Mouse (Mus musculus) kidney, postnatal 0 days (tissue): ENCODE results near the gene Mrpl9. TPM values are rescaled to one million over a fixed set of nuclear protein-coding genes. Genes with fewer than 3 reads are reported as not detected.

Experiments used
- ATAC-seq: fragments of 200-750 bp; cut with Nextera tagmentation; replicated peaks from 2 replicates; pipeline ENCODE4 v1.8.0; 2017; ENCODE audit warnings: low read depth, moderate number of reproducible peaks, moderate TSS enrichment, moderate library complexity; ENCODE audit not compliant: low FRiP score
- DNase-seq: peaks from one replicate; pipeline ENCODE4 v3.0.0-alpha.2; 2016; ENCODE audit warnings: low spot score
- H3K27ac ChIP-seq: fragments of 300-500 bp; sonication (generic); 2 replicates; pipeline ENCODE4 v1.5.1; 2014; ENCODE audit warnings: mild to moderate bottlenecking
- H3K27me3 ChIP-seq: fragments of 300-500 bp; sonication (generic); 2 replicates; pipeline ENCODE4 v1.6.1; 2014; ENCODE audit warnings: low read length, mixed read lengths; ENCODE audit not compliant: insufficient read depth
- H3K36me3 ChIP-seq: fragments of 300-500 bp; sonication (generic); 2 replicates; pipeline ENCODE4 v1.6.1; 2014; ENCODE audit warnings: low read length, mixed read lengths; ENCODE audit not compliant: insufficient read depth
- H3K4me1 ChIP-seq: fragments of 300-500 bp; sonication (generic); replicated peaks from 2 replicates; pipeline ENCODE4 v1.6.1; 2014; ENCODE audit warnings: antibody characterized with exemption, low read length, mixed read lengths; ENCODE audit not compliant: insufficient read depth
- H3K4me2 ChIP-seq: fragments of 300-500 bp; sonication (generic); 2 replicates; pipeline ENCODE4 v1.6.1; 2014; ENCODE audit warnings: mild to moderate bottlenecking, low read length, moderate library complexity, mixed read lengths
- H3K4me3 ChIP-seq: fragments of 300-500 bp; sonication (generic); replicated peaks from 2 replicates; pipeline ENCODE4 v1.5.1; 2014; ENCODE audit warnings: low read depth, low read length
- H3K9ac ChIP-seq: fragments of 300-500 bp; sonication (generic); 2 replicates; pipeline ENCODE4 v1.6.1; 2014; ENCODE audit warnings: low read depth, low read length
- H3K9me3 ChIP-seq: fragments of 300-500 bp; sonication (generic); replicated peaks from 2 replicates; pipeline ENCODE4 v1.6.1; 2016; ENCODE audit warnings: low read length, inconsistent platforms, mixed read lengths
- CTCF ChIP-seq: IDR thresholded peaks from 2 replicates; pipeline ENCODE4 v1.5.1; 2016; ENCODE audit warnings: antibody characterized with exemption, low read depth, mild to moderate bottlenecking, moderate library complexity
- WGBS: fragments of 180-500 bp; shearing (Covaris S2); extraction: QIAGEN DNeasy Blood & Tissue Kit; methylation state at CpG from one replicate; pipeline ENCODE4 v1.1.7; 2014; 5-methylcytosine and 5-hydroxymethylcytosine counted together
- polyA plus RNA-seq: library from polyadenylated mRNA; unstranded; fragments of >200 nt; fragmentation: Nextera tagmentation; extraction: Ambion mirVana; gene quantifications from 2 replicates; pipeline ENCODE4 v1.2.1, GENCODE M21; 2015

Mrpl9 gene
- polyA plus RNA-seq, 1 experiment from 2014 or later: 52.7 TPM

DNA sequence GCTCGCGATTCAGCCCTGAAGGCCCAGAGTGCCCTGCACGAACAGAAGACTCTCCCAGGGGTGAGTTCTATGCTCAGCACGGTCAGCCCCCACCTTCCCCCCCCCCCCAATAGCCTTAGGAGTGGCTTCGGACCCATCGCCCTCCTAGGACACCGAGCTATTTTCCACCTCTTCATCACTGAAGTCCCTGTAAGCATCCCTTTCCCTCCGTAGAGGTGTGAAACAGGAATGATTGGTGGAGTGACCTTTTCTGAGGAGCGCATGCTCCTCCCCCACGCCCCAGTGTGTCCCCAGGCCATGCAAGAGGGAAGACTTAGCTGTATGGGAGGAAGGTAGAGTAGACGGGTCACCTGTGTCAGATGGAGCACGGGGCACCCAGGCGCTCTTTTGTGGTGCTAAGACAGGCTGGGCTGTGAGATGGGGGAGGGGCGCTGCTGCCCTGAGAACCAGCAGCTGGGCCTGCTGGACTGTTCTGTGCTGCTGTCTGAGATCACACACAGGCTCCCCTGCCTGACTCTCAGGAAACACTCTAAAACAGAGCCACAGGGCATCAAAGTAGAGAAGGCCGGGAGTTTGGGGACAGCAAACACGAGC lies 37.3 kb downstream of the Mrpl9 start, which contains the start of gene Riiad1:
TSS of gene Riiad1 (minus strand) at position 51 of the 594 bp plus-strand sequence.
- Histone ChIP-seq H3K9ac (no peak within 1 kb of the TSS), H3K9me3 (no peaks in the 10 kb centered on the region), H3K4me1 (no peaks in the 10 kb centered on the region), H3K4me3 (no peak within 1 kb of the TSS), H3K4me2 (peak within 1 kb of the TSS; percentile 45), H3K27ac (no peak within 1 kb of the TSS), H3K27me3 (peaks cover 5% of the 10 kb centered on the region; the same call in 1 of the 2 replicates), H3K36me3 (no peaks in the 10 kb centered on the region)
- TF ChIP-seq CTCF: no peak
- ATAC-seq (no peak), DNase-seq (no peak)
- 9% methylated on average over 16 of the region's 16 CpGs for WGBS

DNA sequence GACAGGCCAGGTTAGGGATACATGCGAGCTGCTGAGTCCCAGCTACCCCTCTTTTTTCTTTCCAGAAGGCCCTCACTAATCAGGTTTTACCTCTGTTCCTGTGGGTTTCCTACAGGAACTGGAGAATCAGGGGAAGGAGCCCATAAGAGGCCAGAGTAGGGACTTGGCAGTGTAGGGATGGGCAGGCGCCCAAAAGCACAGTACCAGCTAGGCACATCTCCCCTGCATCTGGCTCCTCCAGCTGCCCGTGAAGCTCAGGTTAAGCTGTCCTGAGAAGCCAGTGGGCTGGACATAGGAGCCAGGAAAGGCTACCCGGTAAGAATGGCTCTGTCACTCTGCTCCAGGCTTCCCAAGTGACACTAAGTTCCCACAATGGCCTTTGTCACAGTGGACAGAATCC lies 38.3 kb downstream of the Mrpl9 start:
- no peak for DNase-seq
- no peaks in the 10 kb centered on the region for H3K9me3 ChIP-seq
- TF ChIP-seq CTCF: no peak
- no peak overlapping the region for H3K27ac ChIP-seq
- no peaks in the 10 kb centered on the region for H3K4me1 ChIP-seq
- H3K36me3 ChIP-seq: no peaks in the 10 kb centered on the region
- ATAC-seq: no peak
- H3K27me3 ChIP-seq: peaks cover 5% of the 10 kb centered on the region; the same call in 1 of the 2 replicates
- 67% methylated on average over 4 of the region's 4 CpGs for WGBS
- no peak overlapping the region for H3K4me2 ChIP-seq
- no peak overlapping the region for H3K9ac ChIP-seq
- no peak overlapping the region for H3K4me3 ChIP-seq

DNA sequence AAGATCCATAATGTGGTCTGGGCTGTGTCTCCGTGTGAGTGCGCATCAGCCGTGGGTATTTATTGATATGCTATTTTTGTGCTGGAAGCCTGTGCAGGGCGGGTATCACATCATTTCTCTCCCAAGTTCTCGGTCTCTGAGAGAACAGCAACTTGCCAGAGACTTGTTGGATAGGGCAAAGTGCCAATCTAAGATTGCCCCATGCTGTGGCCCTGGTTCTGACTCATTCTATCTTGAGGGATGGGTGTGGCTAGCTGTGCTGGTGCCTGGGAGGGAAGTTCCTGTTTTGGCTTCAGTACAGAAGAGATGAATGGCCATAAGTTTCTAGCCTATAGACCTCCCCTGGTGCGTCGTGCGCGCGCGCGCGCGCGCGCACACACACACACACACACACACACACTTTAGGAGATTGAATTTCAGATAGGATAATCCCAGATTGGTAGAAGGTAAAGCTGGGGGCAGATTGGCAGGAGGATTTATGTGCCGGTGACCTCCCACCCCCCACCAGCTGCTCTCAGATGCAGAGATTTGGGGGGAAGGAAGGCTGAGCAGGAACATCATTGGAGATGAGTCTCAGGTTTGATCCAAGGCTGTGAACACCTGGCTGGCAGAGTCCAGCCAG lies 39.8 kb downstream of the Mrpl9 start:
- no peak for DNase-seq
- 87% methylated on average over 17 of the region's 17 CpGs for WGBS
- no peak overlapping the region for H3K27ac ChIP-seq
- no peak overlapping the region for H3K9ac ChIP-seq
- ATAC-seq: no peak
- H3K9me3 ChIP-seq: no peaks in the 10 kb centered on the region
- no peaks in the 10 kb centered on the region for H3K36me3 ChIP-seq
- H3K4me2 ChIP-seq: no peak overlapping the region
- H3K27me3 ChIP-seq: peaks cover 5% of the 10 kb centered on the region; the same call in 1 of the 2 replicates
- no peak for TF ChIP-seq CTCF
- H3K4me3 ChIP-seq: no peak overlapping the region
- no peaks in the 10 kb centered on the region for H3K4me1 ChIP-seq

DNA sequence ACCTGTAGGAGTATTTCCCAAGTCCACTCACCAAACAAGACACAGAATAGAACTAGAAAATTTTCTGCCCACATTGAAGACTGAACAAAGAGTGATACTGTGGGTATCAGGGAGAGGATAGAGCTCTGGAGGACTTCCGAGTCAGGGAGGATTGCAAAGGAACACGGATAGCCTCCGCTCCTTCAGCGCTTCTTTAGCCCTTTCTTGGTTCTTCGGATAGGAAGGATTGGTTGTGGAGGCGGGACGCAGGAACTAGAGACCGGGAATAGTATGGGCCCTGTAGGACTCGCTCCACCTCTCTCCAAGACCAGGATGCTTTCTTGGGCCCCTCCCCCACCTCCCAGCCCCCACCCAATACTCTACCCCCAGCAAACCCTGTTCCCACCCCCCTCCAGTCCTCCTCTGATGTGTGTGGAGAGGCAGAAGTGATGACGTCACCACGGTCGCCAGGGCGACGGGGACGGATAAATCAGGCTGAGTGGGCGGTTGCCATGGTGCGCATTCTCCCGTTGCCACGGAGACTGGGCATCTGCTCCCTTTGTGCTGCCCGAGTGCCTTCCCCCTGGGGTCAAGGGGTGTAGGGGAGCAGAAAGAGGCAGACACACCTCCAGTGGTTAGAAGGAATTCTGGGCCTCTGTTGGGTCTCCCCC lies 40.8 kb downstream of the Mrpl9 start:
- H3K9ac ChIP-seq: no peak overlapping the region
- no peak overlapping the region for H3K27ac ChIP-seq
- H3K27me3 ChIP-seq: peaks cover 3% of the 10 kb centered on the region; the same call in 1 of the 2 replicates
- no peaks in the 10 kb centered on the region for H3K36me3 ChIP-seq
- no peak overlapping the region for H3K4me3 ChIP-seq
- TF ChIP-seq CTCF: no peak
- WGBS: 25% methylated on average over 20 of the region's 20 CpGs
- DNase-seq (no peak), ATAC-seq (0 out of 2 replicates have a peak, but pooled peaks have one; percentile 33)
- H3K4me2 ChIP-seq: no peak overlapping the region
- no peaks in the 10 kb centered on the region for H3K9me3 ChIP-seq
- H3K4me1 ChIP-seq: no peaks in the 10 kb centered on the region

DNA sequence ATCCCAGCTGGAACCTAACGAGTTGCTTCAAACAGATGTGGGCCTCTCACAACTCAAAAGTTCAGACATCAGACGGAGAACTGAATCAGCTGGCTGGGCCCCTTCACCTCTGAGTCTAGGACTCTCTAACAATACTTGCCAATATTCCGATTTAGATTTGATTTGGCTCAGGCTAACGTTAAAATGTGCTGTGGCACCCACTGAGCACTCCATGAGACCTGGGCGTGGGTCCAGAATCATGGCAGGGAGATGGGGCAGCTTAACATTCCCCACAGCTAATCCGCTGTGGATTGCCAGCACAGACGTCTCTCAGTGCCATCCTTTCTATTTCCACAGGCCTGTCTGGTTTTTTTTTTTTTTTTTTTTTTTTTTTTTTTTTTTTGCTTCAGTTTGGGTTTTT lies 42.8 kb downstream of the Mrpl9 start:
- DNase-seq: no peak

DNA sequence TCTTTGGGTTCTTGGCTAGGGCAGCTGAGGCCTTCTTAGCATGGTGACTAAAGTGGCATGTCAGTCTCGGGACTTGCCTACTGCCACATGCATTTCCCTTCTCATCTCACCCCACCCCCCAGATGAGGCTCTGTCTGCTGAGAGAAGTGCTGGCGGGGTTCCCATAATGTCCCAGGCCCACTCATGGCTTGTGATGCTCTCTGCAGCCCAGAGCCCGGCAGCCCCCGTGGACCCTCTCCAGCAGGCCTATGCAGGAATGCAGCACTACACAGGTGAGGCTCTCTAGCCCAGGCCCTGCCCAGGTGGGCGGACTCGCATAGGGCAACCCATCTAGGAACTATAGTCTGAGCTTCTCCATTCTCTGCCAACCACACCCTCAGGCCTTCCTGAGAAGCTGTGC lies 44.5 kb downstream of the Mrpl9 start:
- no peak for TF ChIP-seq CTCF
- no peak overlapping the region for H3K4me3 ChIP-seq
- no peak overlapping the region for H3K9ac ChIP-seq
- H3K4me1 ChIP-seq: no peaks in the 10 kb centered on the region
- H3K36me3 ChIP-seq: no peaks in the 10 kb centered on the region
- H3K9me3 ChIP-seq: no peaks in the 10 kb centered on the region
- no peak overlapping the region for H3K27ac ChIP-seq
- ATAC-seq (no peak), DNase-seq (no peak)
- H3K27me3 ChIP-seq: no peaks in the 10 kb centered on the region
- WGBS: 76% methylated on average over 6 of the region's 6 CpGs
- no peak overlapping the region for H3K4me2 ChIP-seq

More for the DNA sequence above, 42.8 kb downstream of the Mrpl9 start:
- H3K4me3 ChIP-seq: no peak overlapping the region
- H3K9ac ChIP-seq: no peak overlapping the region
- H3K4me2 ChIP-seq: no peak overlapping the region
- no peaks in the 10 kb centered on the region for H3K27me3 ChIP-seq
- H3K9me3 ChIP-seq: no peaks in the 10 kb centered on the region
- WGBS: 76% methylated on average over 7 of the region's 7 CpGs
- H3K36me3 ChIP-seq: no peaks in the 10 kb centered on the region
- TF ChIP-seq CTCF: no peak
- no peaks in the 10 kb centered on the region for H3K4me1 ChIP-seq
- ATAC-seq: no peak
- H3K27ac ChIP-seq: no peak overlapping the region
